Mouse (Mus musculus) midbrain, embryonic 16.5 days (tissue): Measurements from ENCODE around the gene Gramd1c. TPM values are rescaled to one million over a fixed set of nuclear protein-coding genes. Genes with fewer than 3 reads are reported as not detected.

Experiments used
- ATAC-seq: fragments of 200-750 bp; cut with Nextera tagmentation; 2 replicates; pipeline ENCODE4 v1.8.0; 2017; ENCODE audit warnings: moderate TSS enrichment
- H3K27ac ChIP-seq: fragments of 300-500 bp; sonication (generic); 2 replicates; pipeline ENCODE4 v1.5.1; 2014; ENCODE audit warnings: mild to moderate bottlenecking, low read length, mixed read lengths
- H3K27me3 ChIP-seq: fragments of 300-500 bp; sonication (generic); 2 replicates; pipeline ENCODE4 v1.6.1; 2014; ENCODE audit warnings: low read depth, low read length, mixed read lengths; ENCODE audit not compliant: control insufficient read depth, insufficient read depth
- H3K36me3 ChIP-seq: fragments of 300-500 bp; sonication (generic); 2 replicates; pipeline ENCODE4 v1.6.1; 2014; ENCODE audit warnings: mild to moderate bottlenecking, low read length, moderate library complexity, mixed read lengths; ENCODE audit not compliant: control insufficient read depth, insufficient read depth
- H3K4me1 ChIP-seq: fragments of 300-500 bp; sonication (generic); 2 replicates; pipeline ENCODE4 v1.6.1; 2014; ENCODE audit warnings: mild to moderate bottlenecking, low read length, mixed read lengths; ENCODE audit not compliant: control insufficient read depth, insufficient read depth
- H3K4me2 ChIP-seq: fragments of 300-500 bp; sonication (generic); 2 replicates; pipeline ENCODE4 v1.6.1; 2014; ENCODE audit warnings: mild to moderate bottlenecking, low read length, mixed read lengths
- H3K4me3 ChIP-seq: fragments of 300-500 bp; sonication (generic); 2 replicates; pipeline ENCODE4 v1.5.1; 2014; ENCODE audit warnings: low read depth, mild to moderate bottlenecking, low read length, moderate library complexity, mixed read lengths
- H3K9ac ChIP-seq: fragments of 300-500 bp; sonication (generic); 2 replicates; pipeline ENCODE4 v1.6.1; 2014; ENCODE audit warnings: low read depth, low read length, mixed read lengths
- H3K9me3 ChIP-seq: fragments of 300-500 bp; sonication (generic); replicated peaks from 2 replicates; pipeline ENCODE4 v1.6.1; 2014; ENCODE audit warnings: mild to moderate bottlenecking, low read length, mixed read lengths; ENCODE audit not compliant: control insufficient read depth, poor library complexity, severe bottlenecking
- WGBS: fragments of 180-500 bp; shearing (Covaris S2); extraction: QIAGEN DNeasy Blood & Tissue Kit; methylation state at CpG from one replicate; pipeline ENCODE4 v1.1.7; 2014; 5-methylcytosine and 5-hydroxymethylcytosine counted together
- polyA plus RNA-seq: library from polyadenylated mRNA; unstranded; fragments of >200 nt; fragmentation: Nextera tagmentation; extraction: Ambion mirVana; gene quantifications from 2 replicates; pipeline ENCODE4 v1.2.1, GENCODE M21; 2015

The Gramd1c gene
- polyA plus RNA-seq, 1 experiment from 2014 or later, result 4.3 TPM

GRCm38 (mm10) chr16:44011010-44011409 lies 52.1 kb downstream of the Gramd1c start:
- Histone ChIP-seq H3K27me3 (no peaks in the 10 kb centered on the region), H3K27ac (no peak overlapping the region), H3K36me3 (no peaks in the 10 kb centered on the region), H3K4me2 (no peak overlapping the region), H3K4me1 (no peaks in the 10 kb centered on the region), H3K9ac (no peak overlapping the region), H3K4me3 (no peak overlapping the region), H3K9me3 (no peaks in the 10 kb centered on the region)
- 76% methylated on average over 5 of the region's 5 CpGs for WGBS
- ATAC-seq, result no peak

DNA sequence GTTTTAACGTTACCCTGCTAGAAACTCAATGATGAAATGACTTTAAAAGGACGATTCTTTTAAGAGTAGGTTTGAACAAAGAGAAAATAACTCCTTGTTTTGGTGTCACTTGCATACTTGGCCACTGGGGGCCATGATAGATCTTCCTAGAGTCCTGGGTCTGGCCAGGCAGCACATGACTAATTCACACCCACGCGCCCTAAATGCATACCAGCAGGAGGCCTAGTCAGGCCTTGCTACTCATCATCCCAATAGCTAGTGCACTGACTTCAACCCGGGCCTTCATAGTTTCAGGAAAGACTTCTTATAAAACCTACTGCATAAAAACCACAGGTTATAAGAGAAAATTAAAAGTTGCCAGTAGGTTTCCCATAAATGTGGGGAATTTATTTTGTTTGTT lies 61.1 kb downstream of the Gramd1c start:
- Histone ChIP-seq H3K27ac (no peak overlapping the region), H3K4me1 (no peaks in the 10 kb centered on the region), H3K9ac (no peak overlapping the region), H3K36me3 (no peaks in the 10 kb centered on the region), H3K27me3 (no peaks in the 10 kb centered on the region), H3K4me2 (no peak overlapping the region), H3K9me3 (no peaks in the 10 kb centered on the region), H3K4me3 (no peak overlapping the region)
- no peak for ATAC-seq
- WGBS, result 73% methylated on average over 5 of the region's 5 CpGs

DNA sequence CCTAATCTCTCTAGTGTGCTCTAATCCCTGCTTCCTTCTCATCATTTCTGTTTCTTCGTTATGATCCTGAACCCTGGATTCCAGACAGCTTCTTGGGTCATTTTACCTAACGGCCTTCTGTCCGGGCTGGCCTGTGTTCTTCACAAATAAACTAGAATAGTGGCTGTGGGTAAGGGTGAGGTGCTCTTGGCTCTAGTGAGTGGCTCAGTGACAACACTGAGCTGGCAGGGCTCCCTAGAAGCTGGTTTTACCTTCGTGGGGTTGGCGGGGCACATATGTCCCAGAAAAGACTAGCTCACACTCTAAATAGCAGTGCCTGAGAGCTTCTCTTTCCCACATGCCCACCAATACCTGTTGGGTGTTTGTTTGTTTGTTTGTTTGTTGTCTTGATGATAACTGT lies 63.6 kb downstream of the Gramd1c start:
- 79% methylated on average over 5 of the region's 5 CpGs for WGBS
- ATAC-seq, result no peak
- Histone ChIP-seq H3K27me3 (no peaks in the 10 kb centered on the region), H3K4me1 (no peaks in the 10 kb centered on the region), H3K4me3 (no peak overlapping the region), H3K4me2 (no peak overlapping the region), H3K9ac (no peak overlapping the region), H3K27ac (no peak overlapping the region), H3K36me3 (no peaks in the 10 kb centered on the region), H3K9me3 (no peaks in the 10 kb centered on the region)

DNA sequence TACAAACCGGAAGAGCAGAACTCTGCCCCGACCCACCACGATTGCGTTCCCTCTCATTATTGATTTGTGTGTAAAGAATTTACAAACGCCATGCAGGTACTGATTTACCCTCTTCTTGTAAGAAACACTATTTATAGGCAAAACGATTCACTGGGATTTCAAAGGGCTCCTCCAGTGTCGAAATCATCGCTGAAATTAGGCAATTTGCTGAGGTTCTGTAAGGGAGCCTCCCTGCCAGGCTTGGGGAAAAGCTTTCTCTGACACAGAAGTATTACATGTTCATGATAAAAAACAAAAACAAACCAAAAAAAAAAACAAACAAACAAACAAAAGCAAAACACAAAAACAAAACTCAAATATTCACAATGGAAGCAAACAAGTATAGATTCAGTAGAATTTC lies 64.0 kb downstream of the Gramd1c start:
- Histone ChIP-seq H3K4me1 (no peaks in the 10 kb centered on the region), H3K4me3 (no peak overlapping the region), H3K4me2 (no peak overlapping the region), H3K27me3 (no peaks in the 10 kb centered on the region), H3K27ac (no peak overlapping the region), H3K36me3 (no peaks in the 10 kb centered on the region), H3K9me3 (no peaks in the 10 kb centered on the region), H3K9ac (no peak overlapping the region)
- ATAC-seq, result no peak
- WGBS, result 81% methylated on average over 8 of the region's 8 CpGs

DNA sequence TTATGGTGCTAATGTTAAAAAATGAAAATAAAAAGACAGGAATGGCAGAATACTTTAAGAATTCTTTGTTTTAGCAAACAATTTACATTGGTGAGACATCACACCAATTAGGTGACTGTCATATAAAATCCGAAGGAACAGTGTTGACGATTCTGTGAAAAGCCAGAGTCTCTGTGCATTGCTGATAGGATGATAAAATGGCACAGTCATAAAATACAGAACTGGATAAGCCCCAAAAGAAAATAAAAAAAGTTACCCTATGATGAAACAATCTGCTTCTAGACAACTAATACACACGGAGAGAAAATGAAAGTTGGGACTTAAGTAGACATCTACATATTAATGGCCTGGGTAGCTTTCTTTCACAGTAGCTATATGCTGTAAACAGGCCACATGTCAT lies 68.5 kb downstream of the Gramd1c start:
- H3K4me1 ChIP-seq, result no peaks in the 10 kb centered on the region
- no peak for ATAC-seq
- no peaks in the 10 kb centered on the region for H3K36me3 ChIP-seq
- no peaks in the 10 kb centered on the region for H3K27me3 ChIP-seq
- no peak overlapping the region for H3K4me3 ChIP-seq
- no peak overlapping the region for H3K4me2 ChIP-seq
- WGBS, result 87% methylated on average over 3 of the region's 3 CpGs
- H3K27ac ChIP-seq, result no peak overlapping the region
- no peaks in the 10 kb centered on the region for H3K9me3 ChIP-seq
- H3K9ac ChIP-seq, result no peak overlapping the region

DNA sequence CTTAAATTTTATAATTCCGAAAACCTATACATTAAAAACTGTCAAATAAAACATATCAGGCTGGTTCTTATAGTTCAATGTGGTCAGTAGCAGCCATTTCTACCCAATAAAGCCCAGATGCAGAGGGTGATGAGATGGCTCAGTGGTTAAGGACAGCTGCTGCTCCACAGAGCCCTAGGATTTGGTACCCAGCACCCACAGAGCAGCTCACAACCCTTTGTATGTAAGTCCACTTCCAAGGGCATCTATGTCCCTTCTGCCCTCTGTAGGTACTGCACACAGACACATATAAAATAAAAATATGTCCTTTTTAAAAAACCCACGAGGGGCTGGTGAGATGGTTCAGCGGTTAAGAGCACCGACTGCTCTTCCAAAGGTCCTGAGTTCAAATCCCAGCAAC lies 76.8 kb downstream of the Gramd1c start:
- 91% methylated on average over 4 of the region's 4 CpGs for WGBS
- no peak for ATAC-seq
- Histone ChIP-seq H3K4me3 (no peak overlapping the region), H3K9me3 (no peaks in the 10 kb centered on the region), H3K36me3 (no peaks in the 10 kb centered on the region), H3K4me1 (no peaks in the 10 kb centered on the region), H3K27me3 (no peaks in the 10 kb centered on the region), H3K4me2 (no peak overlapping the region), H3K27ac (no peak overlapping the region), H3K9ac (no peak overlapping the region)

- Histone ChIP-seq H3K4me3 (peak overlapping the region; percentile 86), H3K9me3 (no peaks in the 10 kb centered on the region), H3K36me3 (no peaks in the 10 kb centered on the region), H3K27me3 (no peaks in the 10 kb centered on the region), H3K4me1 (no peaks in the 10 kb centered on the region), H3K4me2 (peak overlapping the region; percentile 95), H3K9ac (peak overlapping the region; percentile 89), H3K27ac (no peak overlapping the region; the same call in 1 of the 2 replicates)
- no peak for ATAC-seq
- WGBS, result 25% methylated on average over 9 of the region's 9 CpGs
Observed at GRCm38 (mm10) chr16:43980110-43980609, 83.0 kb downstream of the Gramd1c start.

DNA sequence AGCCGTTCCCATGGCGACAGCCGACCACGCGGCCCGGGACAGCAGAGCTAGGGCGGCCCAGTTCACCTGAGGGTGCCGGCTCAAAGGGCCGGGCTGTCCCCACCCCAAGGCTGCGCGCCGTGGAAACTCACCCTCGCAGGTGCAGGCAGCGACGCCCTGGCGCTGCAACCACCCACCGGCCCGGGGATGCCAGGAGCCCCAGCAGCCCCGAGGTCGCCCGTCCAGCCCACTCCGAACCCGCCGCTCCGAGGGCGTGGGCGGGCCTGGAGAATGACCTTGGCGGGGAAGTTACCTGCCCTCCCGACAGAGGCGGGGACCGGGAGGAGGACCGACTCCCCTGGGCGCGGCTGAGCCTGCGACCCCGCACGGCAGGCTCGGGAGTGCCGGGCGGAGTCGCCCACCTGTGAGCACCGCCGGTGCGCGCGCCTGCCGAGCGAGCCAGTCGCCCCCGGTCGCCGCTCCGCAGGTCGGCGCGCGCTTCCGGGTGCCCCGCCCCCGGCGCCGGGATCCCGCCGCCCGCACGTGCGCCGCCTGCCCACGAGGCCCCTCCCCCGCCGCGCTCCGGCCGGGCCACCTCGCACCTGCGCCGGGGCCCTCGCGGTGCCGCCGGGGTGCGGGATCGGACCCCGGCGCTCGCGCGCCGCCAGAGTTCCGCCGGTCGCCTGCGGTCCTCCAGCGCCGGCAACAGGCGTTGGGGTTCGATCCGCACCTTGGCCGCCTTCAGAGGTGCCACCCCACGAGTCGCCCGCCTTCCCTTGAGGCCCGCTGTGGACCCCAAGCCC lies 83.6 kb downstream of the Gramd1c start, which contains the start of gene Zdhhc23:
TSS of gene Zdhhc23 (minus strand) at position 464 of the 782 bp plus-strand sequence.
- H3K27me3 ChIP-seq, result no peaks in the 10 kb centered on the region
- peak within 1 kb of the TSS; percentile 26; the same call in 1 of the 2 replicates for H3K27ac ChIP-seq
- H3K4me3 ChIP-seq, result peak within 1 kb of the TSS; percentile 86
- H3K4me2 ChIP-seq, result peak within 1 kb of the TSS; percentile 95
- peak within 1 kb of the TSS; percentile 89 for H3K9ac ChIP-seq
- no peaks in the 10 kb centered on the region for H3K9me3 ChIP-seq
- no peaks in the 10 kb centered on the region for H3K36me3 ChIP-seq
- peak; percentile 88 for ATAC-seq
- H3K4me1 ChIP-seq, result no peaks in the 10 kb centered on the region
- WGBS, result under 1% methylated on average over 71 of the region's 103 CpGs

DNA sequence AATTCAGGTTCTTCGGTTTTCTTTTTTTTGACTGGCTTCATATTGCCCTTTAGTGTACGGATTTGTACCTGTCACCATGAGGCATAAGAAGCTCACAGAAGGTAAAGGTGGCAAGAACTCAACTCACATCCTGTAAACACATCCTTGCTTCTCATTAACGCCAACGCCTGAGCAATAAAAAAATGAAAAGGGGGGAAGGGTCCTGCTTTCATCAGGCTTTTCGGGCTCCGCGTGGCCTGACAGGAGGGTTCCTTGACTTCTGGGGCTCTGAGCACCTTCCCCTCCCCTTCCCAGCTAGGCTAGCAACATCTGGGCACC lies 84.2 kb downstream of the Gramd1c start:
- H3K27ac ChIP-seq, result no peak overlapping the region
- ATAC-seq, result no peak
- no peaks in the 10 kb centered on the region for H3K9me3 ChIP-seq
- H3K4me1 ChIP-seq, result no peaks in the 10 kb centered on the region
- peak overlapping the region; percentile 89 for H3K9ac ChIP-seq
- no peaks in the 10 kb centered on the region for H3K36me3 ChIP-seq
- 15% methylated on average over 7 of the region's 7 CpGs for WGBS
- H3K4me3 ChIP-seq, result peak overlapping the region; percentile 86
- H3K27me3 ChIP-seq, result no peaks in the 10 kb centered on the region
- peak overlapping the region; percentile 95 for H3K4me2 ChIP-seq
